Mouse (Mus musculus) kidney, embryonic 15.5 days (tissue): ENCODE results near the gene Padi3. TPM values are rescaled to one million over a fixed set of nuclear protein-coding genes. Genes with fewer than 3 reads are reported as not detected.

ENCODE experiments used
- ATAC-seq: fragments of 200-750 bp; cut with Nextera tagmentation; replicated peaks from 2 replicates; pipeline ENCODE4 v1.8.0; 2017; ENCODE audit warnings: moderate TSS enrichment; ENCODE audit not compliant: low FRiP score
- H3K27ac ChIP-seq: fragments of 300-500 bp; sonication (generic); 2 replicates; pipeline ENCODE4 v1.5.1; 2015; ENCODE audit warnings: mild to moderate bottlenecking, inconsistent platforms
- H3K27me3 ChIP-seq: fragments of 300-500 bp; sonication (generic); 2 replicates; pipeline ENCODE4 v1.6.1; 2015; ENCODE audit warnings: inconsistent platforms
- H3K36me3 ChIP-seq: fragments of 300-500 bp; sonication (generic); 2 replicates; pipeline ENCODE4 v1.6.1; 2015; ENCODE audit warnings: inconsistent platforms
- H3K4me1 ChIP-seq: fragments of 300-500 bp; sonication (generic); 2 replicates; pipeline ENCODE4 v1.6.1; 2015; ENCODE audit warnings: inconsistent platforms
- H3K4me2 ChIP-seq: fragments of 300-500 bp; sonication (generic); 2 replicates; pipeline ENCODE4 v1.6.1; 2015; ENCODE audit warnings: moderate library complexity, mild to moderate bottlenecking, inconsistent platforms
- H3K4me3 ChIP-seq: fragments of 300-500 bp; sonication (generic); replicated peaks from 2 replicates; pipeline ENCODE4 v1.5.1; 2015; ENCODE audit warnings: mild to moderate bottlenecking, inconsistent platforms
- H3K9ac ChIP-seq: fragments of 300-500 bp; sonication (generic); 2 replicates; pipeline ENCODE4 v1.6.1; 2015; ENCODE audit warnings: mild to moderate bottlenecking, inconsistent platforms
- H3K9me3 ChIP-seq: fragments of 300-500 bp; sonication (generic); replicated peaks from 2 replicates; pipeline ENCODE4 v1.6.1; 2016; ENCODE audit warnings: inconsistent platforms
- WGBS: fragments of 180-500 bp; shearing (Covaris S2); methylation state at CpG from one replicate; pipeline ENCODE4 v1.1.7; 2015; ENCODE audit warnings: mixed read lengths; 5-methylcytosine and 5-hydroxymethylcytosine counted together
- polyA plus RNA-seq: library from polyadenylated mRNA; unstranded; fragments of >200 nt; fragmentation: Nextera tagmentation; extraction: Ambion mirVana; gene quantifications from 2 replicates; pipeline ENCODE4 v1.2.1, GENCODE M21; 2015

The Padi3 gene
- polyA plus RNA-seq, 1 experiment from 2014 or later: 0.08 TPM

GRCm38 (mm10) chr4:140837879-140838278, 27.4 kb upstream of the Padi3 start:
- WGBS: 31% methylated on average over 8 of the region's 8 CpGs
- Histone ChIP-seq H3K4me3 (no peak overlapping the region), H3K4me2 (peak overlapping the region; percentile 4; the same call in 1 of the 2 replicates), H3K4me1 (peaks cover 27% of the 10 kb centered on the region), H3K9me3 (no peaks in the 10 kb centered on the region), H3K27ac (no peak overlapping the region), H3K9ac (no peak overlapping the region), H3K27me3 (peaks cover 6% of the 10 kb centered on the region; the same call in 1 of the 2 replicates), H3K36me3 (no peaks in the 10 kb centered on the region)
- ATAC-seq: 0 out of 2 replicates have a peak, but pooled peaks have one; percentile 10

- 55% methylated on average over 11 of the region's 11 CpGs for WGBS
- H3K36me3 ChIP-seq: no peaks in the 10 kb centered on the region
Observed at GRCm38 (mm10) chr4:140836208-140836866, 25.9 kb upstream of the Padi3 start.

GRCm38 (mm10) chr4:140835682-140836081, 25.2 kb upstream of the Padi3 start:
- ATAC-seq: peak; percentile 64
- peak overlapping the region; percentile 8; the same call in 1 of the 2 replicates for H3K4me2 ChIP-seq
- 5% methylated on average over 10 of the region's 10 CpGs for WGBS

More at GRCm38 (mm10) chr4:140836208-140836866, 25.9 kb upstream of the Padi3 start:
- H3K4me3 ChIP-seq: no peak overlapping the region
- peaks cover 6% of the 10 kb centered on the region; the same call in 1 of the 2 replicates for H3K27me3 ChIP-seq
- H3K9ac ChIP-seq: 0 out of 2 replicates have a peak overlapping the region, but pooled peaks have one; percentile 7
- H3K4me1 ChIP-seq: peaks cover 31% of the 10 kb centered on the region
- H3K27ac ChIP-seq: no peak overlapping the region
- H3K9me3 ChIP-seq: no peaks in the 10 kb centered on the region
- H3K4me2 ChIP-seq: no peak overlapping the region
- no peak for ATAC-seq

GRCm38 (mm10) chr4:140834327-140834934, 24.0 kb upstream of the Padi3 start:
- WGBS: 68% methylated on average over 6 of the region's 6 CpGs
- Histone ChIP-seq H3K27me3 (peaks cover 9% of the 10 kb centered on the region; the same call in 1 of the 2 replicates), H3K9me3 (no peaks in the 10 kb centered on the region)

More at GRCm38 (mm10) chr4:140835682-140836081, 25.2 kb upstream of the Padi3 start:
- H3K9ac ChIP-seq: 0 out of 2 replicates have a peak overlapping the region, but pooled peaks have one; percentile 7
- no peak overlapping the region for H3K27ac ChIP-seq
- peaks cover 6% of the 10 kb centered on the region; the same call in 1 of the 2 replicates for H3K27me3 ChIP-seq
- peaks cover 31% of the 10 kb centered on the region for H3K4me1 ChIP-seq
- no peaks in the 10 kb centered on the region for H3K36me3 ChIP-seq
- H3K9me3 ChIP-seq: no peaks in the 10 kb centered on the region
- no peak overlapping the region for H3K4me3 ChIP-seq

GRCm38 (mm10) chr4:140832821-140833220, 22.4 kb upstream of the Padi3 start:
- peaks cover 9% of the 10 kb centered on the region; the same call in 1 of the 2 replicates for H3K27me3 ChIP-seq
- 32% methylated on average over 8 of the region's 8 CpGs for WGBS
- no peak overlapping the region for H3K4me2 ChIP-seq
- no peak overlapping the region for H3K9ac ChIP-seq
- H3K4me3 ChIP-seq: no peak overlapping the region
- ATAC-seq: no peak
- peaks cover 31% of the 10 kb centered on the region for H3K4me1 ChIP-seq
- no peak overlapping the region for H3K27ac ChIP-seq
- H3K9me3 ChIP-seq: no peaks in the 10 kb centered on the region
- no peaks in the 10 kb centered on the region for H3K36me3 ChIP-seq

More at GRCm38 (mm10) chr4:140834327-140834934, 24.0 kb upstream of the Padi3 start:
- no peak overlapping the region for H3K9ac ChIP-seq
- peaks cover 31% of the 10 kb centered on the region for H3K4me1 ChIP-seq
- H3K4me2 ChIP-seq: no peak overlapping the region
- no peak overlapping the region for H3K27ac ChIP-seq
- no peaks in the 10 kb centered on the region for H3K36me3 ChIP-seq
- no peak for ATAC-seq
- H3K4me3 ChIP-seq: no peak overlapping the region

- Histone ChIP-seq H3K4me2 (no peak overlapping the region), H3K36me3 (no peaks in the 10 kb centered on the region), H3K27ac (no peak overlapping the region), H3K4me3 (no peak overlapping the region), H3K9me3 (no peaks in the 10 kb centered on the region), H3K27me3 (peaks cover 9% of the 10 kb centered on the region; the same call in 1 of the 2 replicates), H3K9ac (no peak overlapping the region), H3K4me1 (peaks cover 31% of the 10 kb centered on the region)
- no peak for ATAC-seq
- WGBS: 35% methylated on average over 4 of the region's 4 CpGs
Observed at GRCm38 (mm10) chr4:140831808-140832207, 21.4 kb upstream of the Padi3 start.

GRCm38 (mm10) chr4:140827237-140827636, 16.8 kb upstream of the Padi3 start:
- WGBS: 65% methylated on average over 3 of the region's 3 CpGs

GRCm38 (mm10) chr4:140825942-140826341, 15.5 kb upstream of the Padi3 start:
- H3K9ac ChIP-seq: no peak overlapping the region
- peaks cover 16% of the 10 kb centered on the region for H3K9me3 ChIP-seq
- 0 out of 2 replicates have a peak, but pooled peaks cover 3% of the 10 kb centered on the region for H3K27me3 ChIP-seq
- ATAC-seq: no peak
- no peaks in the 10 kb centered on the region for H3K36me3 ChIP-seq
- H3K4me2 ChIP-seq: no peak overlapping the region
- no peak overlapping the region for H3K27ac ChIP-seq
- H3K4me3 ChIP-seq: no peak overlapping the region
- H3K4me1 ChIP-seq: no peaks in the 10 kb centered on the region
- 62% methylated on average over 11 of the region's 11 CpGs for WGBS

More at GRCm38 (mm10) chr4:140827237-140827636, 16.8 kb upstream of the Padi3 start:
- H3K4me3 ChIP-seq: no peak overlapping the region
- H3K9ac ChIP-seq: no peak overlapping the region
- H3K36me3 ChIP-seq: no peaks in the 10 kb centered on the region
- H3K9me3 ChIP-seq: peaks cover 16% of the 10 kb centered on the region
- 0 out of 2 replicates have a peak, but pooled peaks cover 3% of the 10 kb centered on the region for H3K27me3 ChIP-seq
- no peak overlapping the region for H3K27ac ChIP-seq
- no peak overlapping the region for H3K4me2 ChIP-seq
- no peak for ATAC-seq
- H3K4me1 ChIP-seq: peaks cover 7% of the 10 kb centered on the region; the same call in 1 of the 2 replicates

- Histone ChIP-seq H3K9me3 (peaks cover 16% of the 10 kb centered on the region), H3K27ac (no peak overlapping the region), H3K4me2 (no peak overlapping the region), H3K36me3 (no peaks in the 10 kb centered on the region), H3K4me1 (peaks cover 2% of the 10 kb centered on the region), H3K9ac (no peak overlapping the region), H3K4me3 (no peak overlapping the region), H3K27me3 (no peaks in the 10 kb centered on the region)
- WGBS: 69% methylated on average over 5 of the region's 5 CpGs
- ATAC-seq: no peak
Observed at GRCm38 (mm10) chr4:140821988-140822387, 11.5 kb upstream of the Padi3 start.

- H3K9ac ChIP-seq: no peak overlapping the region
- no peak overlapping the region for H3K4me2 ChIP-seq
- 93% methylated on average over 8 of the region's 8 CpGs for WGBS
- no peak for ATAC-seq
- H3K9me3 ChIP-seq: no peaks in the 10 kb centered on the region
- no peak overlapping the region for H3K27ac ChIP-seq
- H3K4me1 ChIP-seq: peaks cover 41% of the 10 kb centered on the region
- no peaks in the 10 kb centered on the region for H3K36me3 ChIP-seq
- H3K4me3 ChIP-seq: no peak overlapping the region
- H3K27me3 ChIP-seq: no peaks in the 10 kb centered on the region
Observed at GRCm38 (mm10) chr4:140817413-140817812, 7.0 kb upstream of the Padi3 start.

- Histone ChIP-seq H3K4me1 (peaks cover 48% of the 10 kb centered on the region), H3K9me3 (no peaks in the 10 kb centered on the region), H3K4me3 (no peak overlapping the region), H3K27ac (0 out of 2 replicates have a peak overlapping the region, but pooled peaks have one; percentile 4), H3K9ac (no peak overlapping the region), H3K36me3 (no peaks in the 10 kb centered on the region), H3K27me3 (peaks cover 7% of the 10 kb centered on the region; the same call in 1 of the 2 replicates), H3K4me2 (no peak overlapping the region)
- ATAC-seq: no peak
- WGBS: 39% methylated on average over 10 of the region's 10 CpGs
Observed at GRCm38 (mm10) chr4:140815996-140816917, 5.8 kb upstream of the Padi3 start.
